In the genomic region with DNA sequence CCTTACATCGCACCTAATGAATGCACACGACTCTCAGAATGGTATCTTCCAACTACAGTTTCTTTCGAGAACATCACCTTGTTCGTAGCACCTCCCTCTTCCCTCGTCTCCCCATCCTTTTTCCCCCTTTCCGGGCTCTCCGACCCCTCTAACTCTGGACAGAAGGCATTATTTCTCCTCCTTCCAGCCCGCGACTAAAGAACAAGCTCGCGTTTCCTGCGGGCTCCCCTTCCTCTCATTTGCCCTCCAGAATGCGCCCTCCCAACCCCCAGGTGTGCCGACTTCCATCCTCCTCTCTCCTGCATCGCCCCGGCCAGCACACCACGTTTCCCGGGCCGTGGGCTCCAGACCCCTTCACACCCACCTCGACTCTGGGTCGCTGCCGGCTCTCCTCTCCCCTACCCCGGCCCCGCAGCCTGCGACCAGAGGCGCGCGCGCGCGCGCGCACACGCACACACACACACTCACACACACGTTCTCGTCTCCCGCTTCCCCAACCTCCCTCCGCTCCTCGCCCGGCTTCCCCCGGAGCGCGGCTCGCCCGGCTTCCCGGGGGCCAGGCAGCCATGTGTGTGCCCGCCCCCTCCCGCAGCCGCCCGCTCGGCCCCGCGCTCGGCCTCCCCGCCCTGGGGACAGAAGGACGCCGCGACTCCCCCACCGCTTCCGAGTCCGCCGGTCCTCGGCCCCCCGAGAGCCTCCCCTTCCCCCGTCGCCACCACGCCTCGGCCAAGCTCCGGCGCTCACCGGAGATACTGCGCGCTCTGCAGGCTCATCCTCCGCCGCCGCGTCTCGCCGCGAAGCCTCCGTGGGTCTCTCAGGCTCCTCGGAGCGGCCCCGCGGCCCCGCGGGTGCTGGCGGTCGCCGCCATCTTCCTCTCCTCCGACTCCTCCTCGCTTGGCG, we compare ENCODE assay signal across 7 mouse cellular contexts. TPM values are rescaled to one million over a fixed set of nuclear protein-coding genes. Genes with fewer than 3 reads are reported as not detected.
DNase-seq lines count a peak whose midpoint lies in the region; ATAC-seq and TF ChIP-seq lines count a peak whose summit lies in the region.

A gene (minus strand): TSS at position 882 of the 900 bp plus-strand sequence.

- H3K4me1 ChIP-seq in G1E (ENCODE audit: insufficient read depth, low read depth, low read length) = peaks cover 38% of the 10 kb centered on the region
- H3K4me1 ChIP-seq in embryonic facial prominence, embryonic 12.5 days = peaks cover 14% of the 10 kb centered on the region
- peaks cover 13% of the 10 kb centered on the region for H3K4me1 ChIP-seq in liver, embryonic 11.5 days (replicated peaks; ENCODE audit: control insufficient read depth, insufficient read depth, low read length)
- no peaks in the 10 kb centered on the region for H3K4me1 ChIP-seq in olfactory bulb, adult 2 months (ENCODE audit: control insufficient read depth, insufficient read depth, low read length)

- peak; percentile 72 for TF ChIP-seq POLR2A in olfactory bulb, adult 2 months (IDR thresholded peaks at IDR 0.05; ENCODE audit: insufficient read depth, low read depth, low read length)

- peak within 1 kb of the TSS; percentile 97 for H3K4me2 ChIP-seq in embryonic facial prominence, embryonic 12.5 days (replicated peaks)
- H3K4me2 ChIP-seq in liver, embryonic 11.5 days = peak within 1 kb of the TSS; percentile 99

- peak within 1 kb of the TSS; percentile 95 for H3K27ac ChIP-seq in embryonic facial prominence, embryonic 12.5 days
- H3K27ac ChIP-seq in liver, embryonic 11.5 days (ENCODE audit: low read depth, low read length) = peak within 1 kb of the TSS; percentile 97
- peak within 1 kb of the TSS; percentile 100 for H3K27ac ChIP-seq in olfactory bulb, adult 2 months (ENCODE audit: insufficient read depth, low read depth, low read length)

- DNase-seq in G1E (ENCODE audit: low spot score) = peak; percentile 58
- DNase-seq in adrenal gland, postnatal 25 days = no peak
- DNase-seq in kidney, adult 9 months = peak; percentile 20
- peak; percentile 84 for DNase-seq in liver, embryonic 11.5 days (ENCODE audit: low spot score)

- H3K9ac ChIP-seq in embryonic facial prominence, embryonic 12.5 days = peak within 1 kb of the TSS; percentile 95
- peak within 1 kb of the TSS; percentile 96 for H3K9ac ChIP-seq in liver, embryonic 11.5 days (ENCODE audit: low read depth, low read length)

- peak within 1 kb of the TSS; percentile 86 for H3K4me3 ChIP-seq in G1E (ENCODE audit: low read depth, low read length)
- H3K4me3 ChIP-seq in embryonic facial prominence, embryonic 12.5 days = peak within 1 kb of the TSS; percentile 94
- H3K4me3 ChIP-seq in liver, embryonic 11.5 days (ENCODE audit: low read depth, low read length) = peak within 1 kb of the TSS; percentile 96
- H3K4me3 ChIP-seq in olfactory bulb, adult 2 months (ENCODE audit: insufficient read depth, low read depth, low read length) = peak within 1 kb of the TSS; percentile 100

- TF ChIP-seq CTCF in G1E (IDR thresholded peaks at IDR 0.05; ENCODE audit: low read depth, low read length) = no peak
- no peak for TF ChIP-seq CTCF in olfactory bulb, adult 2 months (IDR thresholded peaks at IDR 0.05; ENCODE audit: insufficient read depth, low read depth, low read length)

- WGBS in embryonic facial prominence, embryonic 12.5 days = under 1% methylated on average over 78 of the region's 93 CpGs
- WGBS in liver, embryonic 11.5 days = under 1% methylated on average over 82 of the region's 93 CpGs
- WGBS in olfactory bulb, adult 2 months = 1% methylated on average over 93 of the region's 93 CpGs

- H3K27me3 ChIP-seq in G1E (ENCODE audit: insufficient read depth, low read length) = no peaks in the 10 kb centered on the region
- no peaks in the 10 kb centered on the region for H3K27me3 ChIP-seq in embryonic facial prominence, embryonic 12.5 days
- H3K27me3 ChIP-seq in liver, embryonic 11.5 days (replicated peaks; ENCODE audit: control insufficient read depth, insufficient read depth, low read length) = no peaks in the 10 kb centered on the region

- no peak for ATAC-seq in G1E (ENCODE audit: extremely low read depth, insufficient number of reproducible peaks, low FRiP score, poor library complexity, severe bottlenecking)
- peak; percentile 16 for ATAC-seq in embryonic facial prominence, embryonic 12.5 days (ENCODE audit: insufficient number of reproducible peaks, insufficient read depth, low FRiP score, low TSS enrichment)
- peak; percentile 8; the same call in 1 of the 2 replicates for ATAC-seq in granulocyte monocyte progenitor cell, adult 5-6 weeks (replicated peaks; ENCODE audit: poor library complexity, severe bottlenecking)
- peak; percentile 30 for ATAC-seq in liver, embryonic 11.5 days (replicated peaks; ENCODE audit: low FRiP score)

- no peaks in the 10 kb centered on the region for H3K9me3 ChIP-seq in G1E (replicated peaks)
- no peaks in the 10 kb centered on the region for H3K9me3 ChIP-seq in embryonic facial prominence, embryonic 12.5 days
- H3K9me3 ChIP-seq in liver, embryonic 11.5 days (ENCODE audit: control insufficient read depth, low read length) = no peaks in the 10 kb centered on the region

- H3K36me3 ChIP-seq in G1E (replicated peaks) = peaks cover 22% of the 10 kb centered on the region
- no peaks in the 10 kb centered on the region for H3K36me3 ChIP-seq in embryonic facial prominence, embryonic 12.5 days
- peaks cover 5% of the 10 kb centered on the region; the same call in 1 of the 2 replicates for H3K36me3 ChIP-seq in liver, embryonic 11.5 days (ENCODE audit: control insufficient read depth, insufficient read depth, low read length)

RNA-seq across cellular contexts. Expression of the gene that starts here (rescaled TPM):
- total RNA-seq in G1E (2014; fragmentation: Nextera tagmentation) (150 and 156 TPM in 2 replicates), G1E (2017) (36.1 and 37.6 TPM in 2 replicates)
- polyA plus RNA-seq in G1E (2012) = 10.0 and 14.2 TPM in 2 replicates
- total RNA-seq in adrenal gland, postnatal 25 days (2021) = 68.2 and 70.2 TPM in 2 replicates
- polyA plus RNA-seq in embryonic facial prominence, embryonic 12.5 days (2016; fragmentation: Nextera tagmentation; extraction: Ambion mirVana) = 32.2 and 33.2 TPM in 2 replicates
- total RNA-seq in granulocyte monocyte progenitor cell, adult 5-6 weeks (2014; fragmentation: Nextera tagmentation) = 62.0 and 100 TPM in 2 replicates
- total RNA-seq in granulocyte monocyte progenitor cell, adult 5-6 weeks (2017) = 26.0 and 31.2 TPM in 2 replicates
- polyA plus RNA-seq in liver, embryonic 11.5 days (2014; fragmentation: Nextera tagmentation; extraction: Ambion mirVana) = 28.5 and 29.5 TPM in 2 replicates
- polyA plus RNA-seq in olfactory bulb, adult 2 months (2012; ENCODE audit: insufficient read depth, insufficient read length, low replicate concordance, missing spikeins) = 387 TPM in 1 of 2 replicates, not detected in the other
